Comparison of ENCODE assay signal across 22 mouse cellular contexts in genomic region chr7:66960246-66961033, GRCm38 (mm10).
DNase-seq lines count a peak whose midpoint lies in the region; ATAC-seq and TF ChIP-seq lines count a peak whose summit lies in the region.
"Had no signal": no experiment of that assay in that cellular context is flagged by ENCODE, and none has a peak within 500 bp of the region (broad histone marks: within the 10 kb centered on the region; RNA-seq: fewer than 3 reads in every experiment).

No protein-coding gene starts in this region.

- H3K4me2 ChIP-seq in kidney, postnatal 0 days (ENCODE audit: low read length): no peak overlapping the region
- H3K4me2 ChIP-seq: embryonic facial prominence, embryonic 15.5 days; intestine, embryonic 15.5 days; liver, embryonic 13.5 days; lung, embryonic 14.5 days; midbrain, embryonic 13.5 days had no signal

- peak; percentile 49 to 63 for DNase-seq in heart, postnatal 10 days
- DNase-seq in heart, postnatal 25 days (ENCODE audit: low spot score): no peak
- no peak for DNase-seq in kidney, postnatal 0 days (ENCODE audit: low spot score)
- no peak for DNase-seq in kidney, adult 11 months
- peak; percentile 33 for DNase-seq in testis, postnatal 10 days (ENCODE audit: low spot score)
- no peak for DNase-seq in testis, postnatal 14 days (ENCODE audit: low spot score)
- no peak for DNase-seq in frontal cortex, adult 2 months (ENCODE audit: extremely low spot score in 1 of 2, low spot score in 1 of 2)
- DNase-seq: adrenal gland, adult 2 months; B cell, adult 2 months; cerebellum, adult 11 months; cerebellum, adult 9-11 months; liver, embryonic 13.5 days; lung, embryonic 14.5 days had no signal

- peaks cover 8% of the 10 kb centered on the region for H3K4me1 ChIP-seq in kidney, postnatal 0 days (replicated peaks; ENCODE audit: insufficient read depth, low read length)
- H3K4me1 ChIP-seq: liver, embryonic 13.5 days had no signal

- H3K9ac ChIP-seq in kidney, postnatal 0 days (ENCODE audit: low read depth, low read length): no peak overlapping the region
- H3K9ac ChIP-seq: embryonic facial prominence, embryonic 15.5 days; intestine, embryonic 15.5 days; liver, embryonic 13.5 days; lung, embryonic 14.5 days; midbrain, embryonic 13.5 days had no signal

- intact Hi-C loops in heart, postnatal 10 days (cut with DNase I): no loop called here
- intact Hi-C loops in heart, postnatal 25 days (cut with DNase I): no loop called here

- no peaks in the 10 kb centered on the region for H3K9me3 ChIP-seq in kidney, postnatal 0 days (replicated peaks; ENCODE audit: low read length)
- H3K9me3 ChIP-seq: embryonic facial prominence, embryonic 15.5 days; hindbrain, embryonic 10.5 days; intestine, embryonic 15.5 days; liver, embryonic 13.5 days; midbrain, embryonic 13.5 days had no signal

- no peak overlapping the region for H3K27ac ChIP-seq in kidney, postnatal 0 days
- H3K27ac ChIP-seq: embryonic facial prominence, embryonic 15.5 days; hindbrain, embryonic 10.5 days; intestine, embryonic 15.5 days; left cerebral cortex, adult 2 months; liver, embryonic 13.5 days; midbrain, embryonic 13.5 days had no signal

- ATAC-seq in kidney, postnatal 0 days (replicated peaks; ENCODE audit: low FRiP score, low read depth): peak; percentile 73
- ATAC-seq: forebrain, embryonic 14.5 days; hindbrain, embryonic 16.5 days; intestine, embryonic 15.5 days; midbrain, embryonic 13.5 days had no signal

- no peaks in the 10 kb centered on the region for H3K27me3 ChIP-seq in kidney, postnatal 0 days (ENCODE audit: insufficient read depth, low read length)
- H3K27me3 ChIP-seq: embryonic facial prominence, embryonic 15.5 days; intestine, embryonic 15.5 days; liver, embryonic 13.5 days; midbrain, embryonic 13.5 days had no signal

- TF ChIP-seq CTCF in kidney, postnatal 0 days (IDR thresholded peaks at IDR 0.05; ENCODE audit: low read depth): no peak

- 45% methylated on average over 8 of the region's 8 CpGs for WGBS in kidney, postnatal 0 days

- no peaks in the 10 kb centered on the region for H3K36me3 ChIP-seq in kidney, postnatal 0 days (ENCODE audit: insufficient read depth, low read length)
- H3K36me3 ChIP-seq: embryonic facial prominence, embryonic 15.5 days; G1E; hindbrain, embryonic 10.5 days; intestine, embryonic 15.5 days; liver, embryonic 13.5 days; midbrain, embryonic 13.5 days had no signal

- no peak overlapping the region for H3K4me3 ChIP-seq in kidney, postnatal 0 days (replicated peaks; ENCODE audit: low read depth, low read length)
- H3K4me3 ChIP-seq: embryonic facial prominence, embryonic 15.5 days; hindbrain, embryonic 10.5 days; intestine, embryonic 15.5 days; left cerebral cortex, adult 2 months; liver, embryonic 13.5 days; megakaryocyte, embryonic 14.5 days; midbrain, embryonic 13.5 days had no signal

Comparison
In these comparisons a context has a peak if more than half of its experiments do, and no peak if none do; other contexts are left out.
1. DNase-seq: peak in heart, postnatal 10 days (2 of 2) and testis, postnatal 10 days (single experiment); none in heart, postnatal 25 days (single experiment), kidney, postnatal 0 days (single experiment), kidney, adult 11 months (single experiment), testis, postnatal 14 days (single experiment) and frontal cortex, adult 2 months (0 of 2).